Mouse (Mus musculus) spleen, adult 12 weeks (tissue): ENCODE data around the gene Drd1.

ENCODE experiments used
- DNase-seq: peaks from one replicate; pipeline ENCODE4 v3.0.0; 2022; ENCODE audit warnings: low spot score

Gene Drd1

DNA sequence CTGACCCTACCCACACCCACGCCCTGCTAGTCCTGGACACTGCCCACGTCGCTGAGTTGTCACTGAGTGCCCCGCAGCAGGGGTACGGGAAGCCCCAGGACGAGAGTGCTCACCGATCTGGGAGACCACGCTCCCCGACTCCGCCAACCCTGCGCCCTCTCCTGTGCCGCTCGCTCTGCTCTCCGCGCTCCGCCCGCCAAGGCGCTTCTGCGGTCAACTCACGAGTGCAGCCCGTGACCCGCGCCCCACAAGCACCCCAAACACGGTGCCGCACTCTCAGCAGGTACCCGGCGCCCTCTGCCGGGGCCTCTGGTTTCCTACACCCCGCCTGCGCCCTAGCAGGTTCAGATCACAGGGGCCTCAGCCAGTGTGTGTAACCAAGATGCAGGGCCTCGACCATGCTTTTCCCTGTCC, at the start of gene Drd1:
Drd1 (minus strand) TSS at position 258 of the 414 bp plus-strand sequence.
- DNase-seq = peak; percentile 4

DNA sequence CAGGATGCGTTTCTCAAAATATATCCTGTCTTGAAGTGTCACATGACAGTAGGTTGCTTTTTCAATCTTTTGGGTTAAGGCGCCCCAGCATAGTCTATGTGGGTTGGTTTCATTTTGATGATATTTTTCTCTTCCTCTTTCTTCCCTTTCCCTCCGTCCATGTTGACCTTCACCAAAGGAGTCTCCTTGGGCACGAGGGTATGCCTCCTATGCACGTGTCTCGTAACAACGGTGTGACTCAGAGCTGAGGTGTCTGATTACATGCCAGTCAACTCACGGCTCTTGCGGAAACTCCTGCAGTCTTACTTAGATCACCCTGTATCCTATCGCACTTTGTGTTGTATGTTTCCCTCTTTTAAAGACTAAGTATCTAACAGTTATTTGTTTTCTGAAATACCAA, 48.4 kb upstream of the Drd1 start:
- DNase-seq = no peak

DNA sequence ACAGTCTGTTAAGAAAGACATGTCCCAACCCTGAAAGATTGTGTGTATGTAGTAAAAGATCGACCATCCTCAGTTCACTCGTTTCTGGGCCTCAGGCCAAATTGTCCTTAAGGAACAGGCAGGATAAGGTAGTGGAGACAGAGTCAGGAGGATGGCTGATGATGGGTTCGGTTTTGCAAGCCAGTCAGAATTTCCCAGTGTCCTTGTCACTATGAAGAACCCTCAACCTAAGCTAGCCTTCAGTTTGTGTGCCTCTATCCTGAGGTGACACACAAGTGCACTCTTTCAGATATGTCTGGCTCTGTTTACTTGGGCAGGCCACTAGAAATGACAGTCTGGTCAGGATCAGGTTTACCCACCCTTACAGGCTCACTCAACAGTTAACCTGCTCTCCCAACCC, 47.8 kb upstream of the Drd1 start:
- DNase-seq = no peak

DNA sequence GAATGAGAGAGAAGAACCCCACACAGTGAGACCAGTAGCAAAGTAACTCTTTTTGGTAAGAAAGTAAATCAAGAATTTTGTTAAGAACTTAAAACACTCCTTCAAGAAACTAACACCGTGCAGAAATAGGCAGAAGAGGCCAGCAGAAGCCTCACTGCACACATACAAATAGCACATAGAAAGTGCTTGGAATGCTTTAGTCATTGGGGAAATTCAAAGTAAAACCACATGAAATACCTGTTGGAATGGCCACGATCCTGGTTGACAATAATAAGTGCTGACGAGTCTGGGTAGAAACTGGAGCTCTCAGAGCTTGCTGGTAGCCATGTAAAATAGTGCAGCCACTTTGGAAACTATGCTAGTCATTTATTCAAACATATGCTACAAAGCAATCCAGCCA, 46.6 kb upstream of the Drd1 start:
- no peak for DNase-seq

DNA sequence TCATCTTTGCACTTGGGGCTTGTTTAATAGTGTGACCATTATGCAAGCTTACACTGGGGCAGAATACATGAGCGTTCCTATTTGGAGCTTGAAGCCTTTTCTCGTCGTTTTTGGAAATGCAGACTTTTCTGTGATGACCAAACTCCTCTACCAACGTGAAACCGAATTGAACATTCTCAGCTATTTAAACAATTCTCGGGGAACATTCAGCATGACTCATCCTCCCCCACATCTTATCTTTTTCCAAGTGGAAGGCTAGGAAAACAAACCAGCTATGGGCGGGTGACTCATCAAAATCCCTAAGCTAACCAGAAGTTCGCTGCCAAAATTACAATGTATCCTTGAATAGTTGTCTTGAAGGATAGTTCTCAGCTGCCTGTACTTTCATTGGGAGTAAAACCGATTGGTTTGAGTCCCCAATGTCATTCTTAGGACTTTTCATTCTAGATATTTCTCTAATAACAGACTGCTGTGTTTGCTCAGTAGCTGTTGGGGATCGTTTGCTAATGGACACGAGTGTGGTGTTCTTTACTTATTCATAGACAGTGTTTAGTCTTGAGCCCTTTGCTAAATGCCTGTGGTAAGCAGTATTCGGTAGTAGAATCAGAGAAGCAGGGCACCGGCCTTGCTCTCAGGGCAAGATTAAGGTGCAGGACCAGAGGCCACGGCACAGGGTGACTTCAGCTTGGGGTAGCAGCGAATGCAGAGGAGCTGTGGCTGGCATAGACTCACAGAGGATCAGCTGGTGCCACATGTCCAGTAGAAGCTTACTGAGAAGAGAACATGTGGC, 45.7 kb upstream of the Drd1 start:
- no peak for DNase-seq

DNA sequence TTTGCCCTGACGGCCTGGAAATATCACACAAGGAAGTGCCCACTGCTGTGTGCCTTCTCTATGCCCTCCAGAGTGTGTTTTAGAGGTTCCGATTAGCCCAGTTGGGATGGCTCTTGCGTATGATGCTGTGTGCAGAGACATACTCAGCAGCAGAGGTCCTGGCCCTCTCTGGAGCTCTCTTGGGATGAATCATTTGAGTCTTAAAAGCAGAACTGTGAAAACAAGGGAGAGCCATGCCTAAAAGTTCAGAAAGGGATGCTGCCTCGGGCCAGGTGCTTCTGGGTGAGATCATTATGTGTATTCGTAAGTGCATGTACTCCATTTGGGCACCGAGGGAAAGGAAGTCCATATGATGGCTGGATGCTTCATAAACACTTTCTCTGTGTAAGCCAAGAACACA, 42.3 kb upstream of the Drd1 start:
- DNase-seq = no peak

DNA sequence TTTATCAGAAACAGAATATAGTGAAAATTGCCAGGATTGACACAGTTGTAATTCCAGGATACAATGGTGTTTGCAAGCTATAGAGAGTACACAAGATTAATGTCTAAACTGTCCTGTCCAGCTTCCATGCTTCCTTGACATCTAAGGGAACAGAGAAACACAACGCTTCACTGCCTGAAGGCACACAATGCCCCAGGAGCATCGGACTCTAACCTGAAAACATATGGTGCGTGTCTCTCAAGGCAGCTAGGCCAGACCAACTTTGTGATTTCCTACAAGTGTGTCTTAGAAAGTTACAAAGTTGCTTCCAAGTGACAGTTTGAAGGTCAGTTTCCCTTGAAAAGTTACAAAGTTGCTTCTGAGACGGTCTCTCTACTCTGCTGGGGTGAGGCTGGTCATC, 41.7 kb upstream of the Drd1 start:
- DNase-seq = no peak

DNA sequence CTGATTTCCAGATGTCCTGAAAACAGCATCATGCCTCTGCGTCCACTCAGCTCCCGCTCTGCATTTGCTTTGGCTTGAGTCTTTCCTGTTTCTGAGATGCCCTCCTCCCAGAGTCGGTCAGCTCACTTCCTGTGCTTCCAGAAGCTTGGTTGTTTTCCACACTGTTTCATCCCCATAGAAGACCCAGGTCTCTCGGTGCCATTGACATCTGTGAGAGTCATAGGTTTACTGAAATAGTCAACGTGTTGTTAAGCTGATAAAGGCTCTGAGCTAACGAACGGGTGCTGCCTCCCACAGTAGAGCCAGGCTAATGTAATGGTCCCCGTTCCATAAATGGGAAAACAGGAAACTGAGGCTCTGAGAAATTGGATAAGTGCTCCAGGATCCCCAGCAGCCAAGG, 40.2 kb upstream of the Drd1 start:
- DNase-seq = no peak

DNA sequence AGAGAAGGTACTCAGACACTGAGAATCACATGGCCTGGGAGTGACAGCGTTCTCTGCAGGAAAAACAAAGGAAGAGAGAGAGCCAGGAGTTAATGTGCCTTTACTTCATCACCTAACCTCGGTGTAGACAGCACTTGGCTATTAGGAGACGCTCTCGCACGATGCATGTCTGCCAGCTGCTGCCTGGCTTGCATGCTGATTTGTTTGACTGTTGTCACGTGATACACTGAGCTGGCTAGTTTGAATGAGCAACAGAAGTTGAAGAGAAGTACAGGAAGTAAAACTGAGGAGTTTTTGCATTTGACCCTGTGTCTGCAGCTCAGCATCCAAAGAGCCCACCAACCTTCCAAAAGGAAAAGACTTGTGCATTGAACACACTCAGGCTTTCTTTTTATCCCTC, 39.5 kb upstream of the Drd1 start:
- DNase-seq = no peak

DNA sequence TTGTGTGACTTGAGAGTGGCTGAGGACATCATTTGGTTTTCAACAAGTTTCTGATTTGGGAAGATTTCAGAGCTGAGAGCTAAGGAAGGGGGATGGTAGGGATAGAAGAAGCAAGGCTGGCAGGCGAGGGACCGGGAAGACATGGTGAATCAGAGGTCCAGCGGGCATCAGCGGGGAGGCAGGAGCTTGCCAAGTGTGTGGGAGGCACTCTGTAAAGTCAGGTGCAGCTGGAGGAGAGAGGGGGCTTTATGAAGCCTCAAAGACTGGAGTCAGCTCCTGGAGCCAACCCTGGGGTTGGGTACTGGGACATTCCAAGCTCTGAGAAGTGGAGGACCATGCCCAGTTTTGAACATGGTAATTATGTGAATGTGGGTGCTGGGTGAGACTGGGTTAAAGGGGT, 38.8 kb upstream of the Drd1 start:
- no peak for DNase-seq

DNA sequence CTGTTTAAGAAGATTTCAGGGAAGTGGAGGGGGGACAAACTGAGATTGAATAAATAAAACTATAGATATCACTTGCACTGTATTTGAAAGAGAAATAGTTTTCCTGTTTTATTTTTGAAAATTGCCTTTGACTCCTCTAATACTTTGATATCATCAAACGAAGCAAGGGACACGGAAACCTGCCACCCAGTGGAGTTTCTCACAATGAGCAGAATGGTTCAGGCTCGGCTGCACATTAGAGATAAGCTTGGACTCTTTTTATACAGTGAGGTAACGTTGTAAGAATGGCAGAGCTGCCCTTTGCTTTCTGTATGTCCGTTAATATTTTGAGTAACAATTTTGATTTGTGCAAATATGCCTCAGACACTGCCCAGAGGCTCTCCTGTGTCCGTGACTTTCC, 36.2 kb upstream of the Drd1 start:
- DNase-seq = no peak

DNA sequence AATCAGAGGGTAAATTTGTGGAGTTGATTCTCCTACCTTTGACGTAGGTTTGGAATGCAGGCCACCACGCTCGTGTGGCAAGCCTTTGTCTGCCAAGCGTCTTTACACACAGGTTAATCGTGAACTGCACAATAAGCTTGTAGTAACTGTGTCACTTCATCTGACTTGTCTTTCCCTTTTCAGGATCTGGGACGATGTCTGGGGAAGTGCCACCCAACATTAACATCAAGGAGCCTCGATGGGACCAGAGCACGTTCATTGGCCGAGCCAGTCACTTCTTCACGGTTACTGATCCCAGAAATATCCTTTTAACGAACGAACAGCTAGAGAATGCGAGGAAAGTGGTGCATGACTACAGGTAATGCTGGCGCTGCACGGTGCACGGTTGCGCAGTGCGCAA, 29.8 kb upstream of the Drd1 start:
- DNase-seq = no peak

DNA sequence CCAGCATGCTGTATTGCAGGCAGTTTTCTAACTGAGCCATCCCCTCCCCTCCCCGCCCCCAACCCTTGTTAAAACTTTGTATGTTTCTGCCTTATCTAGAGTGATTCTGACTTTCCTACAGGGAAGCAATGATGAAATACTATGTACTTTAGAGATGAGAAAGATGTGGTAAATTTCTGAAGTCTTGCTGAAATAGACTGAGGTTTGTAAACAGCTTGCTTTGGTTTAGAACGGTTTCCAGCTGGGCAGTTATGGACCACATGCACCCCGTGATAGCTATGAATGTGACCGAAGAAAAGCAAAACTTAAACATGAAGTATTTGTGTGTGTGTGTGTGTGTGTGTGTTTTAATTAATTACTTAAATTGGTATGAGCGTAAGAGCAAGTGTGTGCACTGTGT, 29.3 kb upstream of the Drd1 start:
- DNase-seq = no peak

DNA sequence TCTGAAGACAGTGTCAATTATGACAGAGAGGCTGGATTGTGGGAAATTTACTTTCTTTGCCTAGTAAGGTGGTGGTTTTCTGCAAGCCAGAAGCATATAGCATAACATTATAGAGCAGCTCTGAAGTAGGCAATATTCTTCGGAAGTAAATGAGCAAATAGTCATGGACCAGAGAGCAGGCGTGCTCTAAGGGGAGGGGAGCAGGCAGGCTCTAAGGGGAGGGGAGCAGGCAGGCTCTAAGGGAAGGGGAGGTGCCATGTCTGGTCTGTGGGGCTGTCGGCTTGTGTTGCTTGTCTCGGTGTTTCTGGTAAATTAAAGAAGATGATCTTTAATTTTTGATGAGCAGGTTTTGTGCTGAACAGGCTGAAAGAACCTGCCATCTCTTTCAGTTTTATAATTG, 28.7 kb upstream of the Drd1 start:
- no peak for DNase-seq

DNA sequence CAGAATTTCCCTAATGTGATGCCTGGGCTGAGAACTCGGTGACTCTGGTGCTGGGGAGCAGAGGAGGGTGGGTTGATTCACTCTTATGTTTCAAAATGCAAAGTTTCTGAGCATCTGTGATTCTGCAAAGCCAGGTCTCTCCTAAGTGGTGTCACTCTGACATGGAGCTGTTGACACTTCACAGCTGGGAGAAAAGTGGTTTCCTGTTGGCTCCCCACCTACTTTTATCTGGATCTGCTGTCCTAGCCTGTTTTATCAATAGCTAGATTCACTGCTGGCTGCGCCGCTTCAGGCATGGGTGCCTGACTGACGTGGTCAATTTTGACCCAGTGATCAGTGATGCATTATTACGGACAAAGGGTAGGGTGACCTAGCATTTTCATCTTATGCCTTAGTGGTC, 27.4 kb upstream of the Drd1 start:
- no peak for DNase-seq

DNA sequence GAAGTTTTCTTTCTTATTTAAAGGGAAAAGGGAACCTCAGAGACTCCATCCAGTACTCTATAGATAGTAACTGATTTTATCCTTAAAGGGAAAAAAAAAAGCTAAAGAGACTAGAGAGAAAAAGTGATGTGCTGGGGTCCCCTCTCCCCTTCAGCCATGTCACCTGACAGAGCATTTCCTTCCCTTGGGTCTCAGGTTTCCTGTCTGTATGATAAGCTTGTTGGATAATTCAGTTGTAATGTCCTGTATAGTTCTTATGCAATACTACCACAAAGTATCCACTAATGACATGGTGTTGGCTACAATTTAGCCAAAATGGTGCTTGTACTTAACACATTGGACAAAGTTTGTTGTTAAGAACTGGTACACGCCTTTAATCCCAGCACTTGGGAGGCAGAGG, 25.3 kb upstream of the Drd1 start:
- no peak for DNase-seq

DNA sequence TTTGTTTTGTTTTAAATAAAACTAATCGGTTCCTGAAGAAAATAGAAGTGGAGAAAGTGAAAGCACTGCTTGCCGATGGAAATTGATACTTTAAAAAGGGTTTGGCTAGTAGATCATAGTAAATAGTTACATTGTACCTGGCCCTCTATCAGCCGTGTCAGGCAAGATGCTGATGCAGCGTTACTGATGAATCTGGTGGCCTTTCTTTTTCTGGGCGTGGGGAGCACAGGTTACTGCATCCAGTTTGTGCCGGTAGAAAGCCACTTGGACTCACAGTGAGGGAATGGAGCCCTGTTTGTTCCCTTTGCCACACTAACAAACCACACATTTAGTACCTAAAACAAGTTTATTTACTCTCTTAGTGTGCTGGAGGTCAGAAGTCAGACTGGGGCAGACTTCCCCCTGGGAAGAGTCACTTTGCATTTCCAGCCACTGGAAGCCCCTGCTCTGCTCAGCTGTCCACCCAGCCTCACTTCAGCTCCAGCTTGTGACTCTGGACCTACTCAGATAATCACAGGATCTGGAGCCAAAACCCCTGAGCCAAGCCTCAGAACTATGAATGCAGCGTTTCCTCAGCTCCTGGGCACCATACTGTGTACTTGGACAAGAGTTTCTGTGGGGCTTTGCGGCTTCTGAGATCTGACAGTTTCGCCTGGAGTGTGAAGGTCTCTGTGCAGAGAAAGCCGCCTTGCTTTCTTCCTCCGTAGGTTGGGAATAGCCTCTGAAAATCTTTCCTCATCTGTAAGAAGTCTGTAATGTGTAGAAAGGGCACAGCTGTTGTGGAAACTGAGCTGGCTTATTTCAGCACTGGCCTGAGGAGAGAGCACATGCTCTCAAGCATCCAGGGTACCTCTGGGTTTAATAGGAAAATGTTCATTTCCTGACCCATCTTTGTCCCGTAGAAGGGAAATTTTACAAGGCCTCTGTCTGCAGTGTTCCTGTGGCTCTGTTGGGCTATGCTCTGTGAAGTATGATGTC, 24.6 kb upstream of the Drd1 start:
- no peak for DNase-seq

DNA sequence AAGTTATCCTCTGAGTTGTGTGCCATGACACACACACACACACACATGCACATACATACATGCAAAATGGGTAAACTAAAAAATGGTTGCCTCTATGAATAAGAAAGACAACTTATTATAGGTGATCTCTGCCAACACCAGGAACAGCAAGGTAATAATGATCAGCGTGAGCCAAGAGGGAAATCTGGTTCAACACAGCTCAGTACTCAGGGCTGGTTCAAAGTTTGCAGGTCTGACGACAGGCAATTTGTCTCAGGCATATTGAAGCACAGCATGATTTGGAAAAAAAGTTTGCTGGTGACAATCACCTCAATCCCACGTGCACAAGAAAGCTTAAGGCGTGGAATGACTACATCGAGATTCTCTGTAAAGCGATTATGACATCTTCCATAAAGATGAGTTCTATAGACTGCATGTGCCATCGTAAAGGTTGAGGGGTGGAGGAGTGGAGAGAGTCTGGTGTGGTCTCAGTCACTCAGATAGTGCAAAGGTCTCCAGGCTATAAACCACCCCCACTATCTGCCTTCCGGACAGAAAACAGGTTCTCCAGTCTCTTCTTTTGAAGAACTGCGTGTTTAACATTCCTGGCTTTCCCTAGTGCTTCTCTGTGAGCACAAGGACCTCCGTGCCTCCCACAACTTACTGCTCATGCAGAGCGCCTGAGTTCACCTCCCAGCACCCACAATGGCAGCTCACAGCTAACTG, 22.1 kb upstream of the Drd1 start:
- DNase-seq = no peak

DNA sequence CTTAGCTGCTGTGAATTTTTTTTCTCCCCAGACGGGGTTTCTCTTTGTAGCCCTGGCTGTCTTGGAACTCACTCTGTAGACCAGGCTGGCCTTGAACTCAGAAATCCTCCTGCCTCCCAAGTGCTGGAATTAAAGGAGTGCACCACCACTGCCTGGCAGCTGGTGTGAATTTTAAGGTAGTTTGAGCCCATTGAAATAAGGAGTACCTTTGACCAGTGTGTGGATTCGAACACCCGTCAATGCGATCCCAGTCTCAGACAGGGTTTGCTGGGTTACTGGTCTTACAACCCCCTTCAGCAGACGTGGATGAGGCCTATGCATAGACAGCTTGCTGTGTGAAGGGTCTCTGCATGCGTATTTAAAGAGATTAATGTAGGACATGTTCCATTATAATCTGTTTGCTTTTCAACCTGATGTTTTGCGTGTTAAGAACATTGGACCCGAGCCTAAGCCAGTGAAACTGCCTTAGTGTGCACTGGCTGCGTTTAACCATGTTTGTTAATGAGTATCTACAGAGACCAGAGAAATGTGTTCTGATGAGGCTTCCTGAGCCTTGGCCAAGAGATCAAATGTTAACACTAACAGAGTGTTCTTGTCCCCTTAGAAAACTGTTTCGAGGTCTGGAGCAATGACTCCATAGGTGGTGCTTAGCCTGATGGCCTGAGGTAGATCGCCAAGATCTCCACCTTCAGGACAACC, 21.4 kb upstream of the Drd1 start:
- DNase-seq = no peak

DNA sequence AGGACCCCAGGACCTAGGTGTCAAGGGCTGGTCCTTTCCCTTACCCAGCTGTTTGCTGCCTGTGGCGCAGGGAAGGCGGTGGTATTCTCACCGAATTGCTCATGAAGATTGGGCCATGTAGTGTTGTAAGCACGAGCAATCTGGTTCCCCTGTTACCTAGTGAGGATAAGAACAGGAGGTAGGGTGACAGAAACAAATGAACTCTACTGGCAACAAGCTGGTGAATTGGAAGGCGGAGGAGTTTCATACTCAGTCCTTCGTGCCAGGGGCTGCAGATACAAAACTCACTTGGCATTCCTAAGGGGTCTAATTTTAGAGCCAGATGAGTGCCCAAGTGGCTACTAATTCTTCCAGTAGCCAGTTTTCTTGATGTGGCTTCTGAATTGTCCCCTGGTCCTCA, 20.5 kb upstream of the Drd1 start:
- no peak for DNase-seq

DNA sequence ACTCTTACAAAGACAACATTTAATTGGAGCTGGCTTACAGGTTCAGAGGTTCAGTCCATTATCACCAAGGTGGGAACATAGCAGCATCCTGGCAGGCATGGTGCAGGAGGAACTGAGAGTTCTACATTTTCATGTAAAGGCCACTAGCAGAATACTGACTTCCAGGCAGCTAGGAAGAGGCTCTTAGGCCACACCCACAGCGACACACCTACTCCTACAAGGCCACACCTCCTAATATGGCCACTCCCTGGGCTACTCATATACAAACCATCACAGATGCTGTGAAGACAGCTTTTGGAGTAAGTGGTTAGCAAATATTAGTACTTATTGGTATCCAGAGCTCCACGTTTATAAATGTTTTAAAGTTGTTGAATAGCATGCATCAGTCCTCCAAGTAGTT, 19.9 kb upstream of the Drd1 start:
- DNase-seq = no peak

DNA sequence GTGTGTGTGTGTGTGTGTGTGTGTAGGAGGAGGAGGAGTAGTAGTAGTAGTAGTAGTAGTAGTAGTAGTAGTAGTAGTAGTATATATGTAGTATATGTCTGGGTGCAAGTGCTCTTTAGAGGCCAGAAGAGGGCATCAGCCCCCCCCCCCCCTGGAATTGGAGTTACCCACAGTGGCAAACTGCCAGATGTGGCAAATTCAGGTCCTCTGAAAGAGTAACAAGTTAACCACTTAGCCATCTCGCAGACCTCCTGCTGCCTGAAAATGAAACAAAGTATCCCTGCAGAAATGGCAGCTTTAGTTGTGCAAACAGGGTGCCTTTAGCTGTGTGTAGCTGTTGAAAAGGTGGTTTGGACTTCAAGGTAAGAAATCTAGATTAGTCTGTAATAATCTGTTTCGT, 18.0 kb upstream of the Drd1 start:
- no peak for DNase-seq
